Mouse (Mus musculus): ENCODE results near the gene Kcnab1. TPM values are rescaled to one million over a fixed set of nuclear protein-coding genes. Genes with fewer than 3 reads are reported as not detected.
A peak's percentile ranks its signal among the peaks of the same experiment; 100 is the strongest.

Kcnab1 gene
- polyA plus RNA-seq (2015; fragmentation: Nextera tagmentation; extraction: Ambion mirVana): 0.33 and 0.40 TPM in 2 replicates

DNA sequence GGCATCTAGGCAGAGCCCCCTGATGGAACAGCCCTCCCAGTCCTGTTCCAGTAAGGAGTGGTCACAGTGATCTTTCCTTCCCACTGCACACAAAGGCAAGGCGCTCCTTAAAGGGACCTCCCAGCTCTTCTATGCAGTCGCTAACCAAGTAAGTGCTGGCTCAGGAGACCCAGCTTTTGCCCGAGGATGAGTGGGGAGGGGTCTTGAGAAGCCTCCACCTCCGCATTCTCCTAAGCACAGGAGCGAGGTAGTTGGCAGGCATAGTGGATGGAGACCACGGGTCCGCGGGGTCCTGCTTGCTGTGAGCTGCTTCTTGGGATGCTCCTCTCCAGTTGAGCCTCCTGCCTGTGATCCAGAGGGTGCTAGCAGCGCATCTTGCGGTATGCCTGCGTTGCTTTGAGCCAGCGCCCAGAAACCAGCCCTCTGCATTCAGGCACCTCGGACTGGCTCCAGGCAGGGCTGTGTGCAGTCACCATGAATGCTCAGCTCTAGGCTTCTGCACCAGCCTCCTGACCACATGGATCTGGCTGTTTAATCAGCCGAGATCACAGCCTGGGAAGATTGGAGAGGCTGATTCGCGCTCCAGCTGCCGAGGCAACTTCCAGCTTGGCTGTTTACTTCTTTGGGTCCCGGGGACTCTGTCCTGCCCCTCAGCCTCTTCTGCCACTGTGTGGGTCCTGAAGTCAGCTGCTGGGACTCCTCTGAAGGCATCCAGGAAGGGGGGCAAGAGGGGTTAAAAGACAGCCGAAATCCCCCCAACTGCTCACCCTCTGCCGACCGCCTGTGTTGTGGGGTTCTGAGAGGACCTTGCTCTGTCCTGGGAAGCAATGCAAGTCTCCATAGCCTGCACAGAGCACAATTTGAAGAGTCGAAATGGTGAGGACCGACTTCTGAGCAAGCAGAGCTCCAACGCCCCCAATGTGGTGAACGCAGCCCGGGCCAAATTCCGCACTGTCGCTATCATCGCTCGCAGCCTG, at the start of gene Kcnab1:
Gene Kcnab1, plus strand, starts transcription at position 440 of the 977 bp plus-strand sequence.
- H3K4me1 ChIP-seq (replicated peaks): no peaks in the 10 kb centered on the region
- no peak within 1 kb of the TSS for H3K4me3 ChIP-seq (replicated peaks)
- H3K27me3 ChIP-seq: peaks cover 18% of the 10 kb centered on the region
- H3K9me3 ChIP-seq (replicated peaks): no peaks in the 10 kb centered on the region
- WGBS (ENCODE audit: insufficient replicate concordance): 2% methylated on average over 30 of the region's 30 CpGs
- H3K27ac ChIP-seq (replicated peaks): no peak within 1 kb of the TSS
- H3K36me3 ChIP-seq (replicated peaks): no peaks in the 10 kb centered on the region
- peak within 1 kb of the TSS; percentile 20 for H3K4me2 ChIP-seq
- H3K9ac ChIP-seq: no peak within 1 kb of the TSS
- no peak for ATAC-seq (ENCODE audit: insufficient read depth)

DNA sequence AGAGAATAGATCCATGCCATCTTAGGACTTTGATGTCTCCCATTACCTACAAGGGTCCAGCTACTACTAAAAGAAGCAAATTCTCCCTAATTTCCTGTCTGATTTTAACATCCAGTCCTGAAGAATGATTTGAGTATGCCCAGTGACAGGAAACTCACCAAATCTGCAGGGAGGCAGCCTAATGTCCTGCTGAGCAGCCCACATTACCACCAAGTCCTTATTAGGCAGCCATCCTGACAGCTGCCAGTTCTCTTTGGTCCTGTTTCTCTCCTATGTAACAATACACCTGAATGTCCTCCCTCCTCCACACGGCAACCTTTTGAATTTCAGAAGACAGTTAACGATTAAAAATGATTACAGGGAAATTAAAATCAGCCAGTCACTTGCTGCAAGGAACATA, 20.9 kb upstream of the Kcnab1 start:
- Histone ChIP-seq H3K9ac (no peak overlapping the region), H3K36me3 (replicated peaks) (no peaks in the 10 kb centered on the region), H3K9me3 (replicated peaks) (no peaks in the 10 kb centered on the region), H3K4me1 (replicated peaks) (no peaks in the 10 kb centered on the region), H3K27me3 (no peaks in the 10 kb centered on the region), H3K27ac (replicated peaks) (no peak overlapping the region), H3K4me2 (no peak overlapping the region), H3K4me3 (replicated peaks) (no peak overlapping the region)
- 48% methylated on average over 2 of the region's 2 CpGs for WGBS (ENCODE audit: insufficient replicate concordance)
- ATAC-seq (ENCODE audit: insufficient read depth): no peak

DNA sequence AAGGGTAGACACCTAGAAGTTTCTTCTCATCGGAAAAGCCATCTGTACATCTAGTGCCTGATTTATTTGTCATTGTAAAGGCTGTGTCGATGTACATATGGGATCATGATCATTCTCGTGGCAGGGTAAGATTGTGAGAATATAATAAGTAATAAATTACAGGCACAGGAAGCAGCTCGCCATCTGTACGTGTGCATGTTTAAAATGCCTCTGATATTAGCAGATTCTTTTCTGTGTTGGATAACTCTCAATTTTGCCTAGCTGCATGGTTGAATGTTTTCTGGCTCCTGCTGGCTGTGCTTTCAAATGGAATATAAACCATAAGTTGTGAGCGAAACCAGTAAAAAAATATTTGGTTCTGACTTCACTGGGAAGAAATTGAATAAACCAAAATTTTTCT, 5.1 kb upstream of the Kcnab1 start:
- 47% methylated on average over 6 of the region's 6 CpGs for WGBS (ENCODE audit: insufficient replicate concordance)
- no peaks in the 10 kb centered on the region for H3K9me3 ChIP-seq (replicated peaks)
- H3K36me3 ChIP-seq (replicated peaks): no peaks in the 10 kb centered on the region

DNA sequence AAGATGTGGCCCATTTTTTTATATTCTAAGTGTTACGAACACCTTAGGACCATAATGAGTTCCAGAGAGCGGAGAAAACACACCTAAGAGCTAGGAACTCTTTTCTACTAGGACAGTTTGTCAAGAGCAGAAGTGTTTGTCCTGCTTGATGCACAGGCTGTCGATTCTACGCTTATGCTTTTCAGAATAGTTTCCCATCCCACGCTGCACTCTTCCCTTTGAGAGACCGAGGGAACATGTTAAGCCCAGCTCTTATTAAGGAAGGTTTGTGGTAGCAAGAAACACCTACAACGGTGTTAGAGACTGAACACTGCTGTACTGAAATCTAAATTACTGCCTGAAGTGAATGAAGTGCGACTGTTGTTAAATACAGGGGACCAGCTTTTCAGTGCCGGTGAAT, 1.0 kb downstream of the Kcnab1 start:
- no peak overlapping the region for H3K4me3 ChIP-seq (replicated peaks)
- peaks cover 18% of the 10 kb centered on the region for H3K27me3 ChIP-seq
- no peaks in the 10 kb centered on the region for H3K36me3 ChIP-seq (replicated peaks)
- H3K9me3 ChIP-seq (replicated peaks): no peaks in the 10 kb centered on the region
- H3K4me1 ChIP-seq (replicated peaks): no peaks in the 10 kb centered on the region
- H3K9ac ChIP-seq: no peak overlapping the region
- 63% methylated on average over 9 of the region's 9 CpGs for WGBS (ENCODE audit: insufficient replicate concordance)
- no peak for ATAC-seq (ENCODE audit: insufficient read depth)
- H3K4me2 ChIP-seq: no peak overlapping the region
- H3K27ac ChIP-seq (replicated peaks): no peak overlapping the region

More for the DNA sequence above, 5.1 kb upstream of the Kcnab1 start:
- H3K27ac ChIP-seq (replicated peaks): no peak overlapping the region
- ATAC-seq (ENCODE audit: insufficient read depth): no peak
- no peak overlapping the region for H3K4me3 ChIP-seq (replicated peaks)
- no peaks in the 10 kb centered on the region for H3K4me1 ChIP-seq (replicated peaks)
- peaks cover 7% of the 10 kb centered on the region for H3K27me3 ChIP-seq
- H3K4me2 ChIP-seq: no peak overlapping the region
- no peak overlapping the region for H3K9ac ChIP-seq

DNA sequence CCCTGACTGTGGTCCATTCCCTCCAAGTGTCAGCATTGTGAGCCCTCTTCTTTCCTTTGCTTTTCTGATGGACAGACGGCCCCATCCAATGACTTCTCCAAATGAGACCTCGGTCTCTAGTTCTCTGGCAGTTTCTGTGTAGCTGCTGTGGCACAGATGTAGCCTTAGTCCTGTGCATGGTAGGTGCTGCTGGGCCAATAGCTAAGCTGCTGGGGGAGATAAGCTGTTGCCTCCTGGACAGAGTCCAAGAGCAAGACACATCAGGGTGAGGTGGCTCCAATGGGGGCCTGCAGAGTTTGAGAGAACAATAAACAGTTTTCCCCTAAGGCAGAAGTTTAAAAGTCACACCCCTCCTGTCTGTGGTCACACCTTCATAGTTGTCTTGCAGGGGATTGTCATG, 2.0 kb downstream of the Kcnab1 start:
- peaks cover 18% of the 10 kb centered on the region for H3K27me3 ChIP-seq
- ATAC-seq (ENCODE audit: insufficient read depth): no peak
- no peak overlapping the region for H3K4me3 ChIP-seq (replicated peaks)
- WGBS (ENCODE audit: insufficient replicate concordance): 45% methylated on average over 2 of the region's 2 CpGs
- H3K4me2 ChIP-seq: no peak overlapping the region
- H3K27ac ChIP-seq (replicated peaks): no peak overlapping the region
- no peaks in the 10 kb centered on the region for H3K36me3 ChIP-seq (replicated peaks)
- no peaks in the 10 kb centered on the region for H3K4me1 ChIP-seq (replicated peaks)
- no peak overlapping the region for H3K9ac ChIP-seq
- H3K9me3 ChIP-seq (replicated peaks): no peaks in the 10 kb centered on the region

DNA sequence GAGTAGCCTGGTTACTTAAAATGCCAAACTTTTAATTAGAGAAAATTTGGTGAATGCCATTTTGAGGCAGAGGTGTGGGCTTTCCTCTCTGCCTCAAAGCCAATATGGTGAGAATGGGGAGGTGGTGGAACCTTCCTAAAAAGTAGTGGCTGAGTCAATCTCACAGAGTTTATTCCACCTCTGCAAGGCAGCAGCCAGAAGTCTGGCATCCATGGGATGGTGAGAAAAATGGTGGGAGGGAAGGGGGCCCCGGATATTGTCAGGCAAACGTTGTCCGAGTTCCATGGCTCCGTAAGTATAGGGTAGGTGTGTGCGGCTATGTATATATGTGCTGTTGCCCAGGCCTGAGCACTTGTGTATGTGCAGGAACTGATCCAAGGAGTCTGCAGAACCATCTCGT, 6.0 kb downstream of the Kcnab1 start:
- Histone ChIP-seq H3K9me3 (replicated peaks) (no peaks in the 10 kb centered on the region), H3K4me2 (no peak overlapping the region), H3K36me3 (replicated peaks) (no peaks in the 10 kb centered on the region), H3K4me1 (replicated peaks) (no peaks in the 10 kb centered on the region), H3K9ac (no peak overlapping the region), H3K27ac (replicated peaks) (no peak overlapping the region), H3K4me3 (replicated peaks) (no peak overlapping the region), H3K27me3 (0 out of 2 replicates have a peak, but pooled peaks cover under 1% of the 10 kb centered on the region)
- 76% methylated on average over 6 of the region's 6 CpGs for WGBS (ENCODE audit: insufficient replicate concordance)
- ATAC-seq (ENCODE audit: insufficient read depth): no peak

DNA sequence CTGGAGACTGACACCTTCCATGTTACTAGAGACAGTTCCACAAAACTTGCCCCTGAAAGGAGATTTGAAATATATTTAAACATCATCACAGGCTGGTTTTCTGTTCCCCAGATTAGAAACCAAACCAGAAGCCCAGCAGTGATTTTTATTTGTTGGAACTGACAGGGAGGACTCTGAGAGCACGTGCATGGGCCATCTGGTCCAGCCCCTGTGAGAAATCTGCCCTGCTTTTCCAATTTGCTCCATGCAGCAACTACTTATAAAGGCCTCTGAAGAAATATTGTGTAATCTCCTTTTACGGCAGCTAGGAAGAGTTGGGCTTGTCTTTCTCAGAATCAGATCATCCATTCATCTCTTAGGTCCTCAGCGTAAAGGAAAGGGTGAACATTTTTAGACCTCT, 7.8 kb downstream of the Kcnab1 start:
- Histone ChIP-seq H3K36me3 (replicated peaks) (no peaks in the 10 kb centered on the region), H3K4me3 (replicated peaks) (no peak overlapping the region), H3K27ac (replicated peaks) (no peak overlapping the region), H3K4me2 (no peak overlapping the region), H3K9me3 (replicated peaks) (no peaks in the 10 kb centered on the region), H3K9ac (no peak overlapping the region), H3K4me1 (replicated peaks) (no peaks in the 10 kb centered on the region), H3K27me3 (no peaks in the 10 kb centered on the region)
- no peak for ATAC-seq (ENCODE audit: insufficient read depth)
- 59% methylated on average over 3 of the region's 3 CpGs for WGBS (ENCODE audit: insufficient replicate concordance)

DNA sequence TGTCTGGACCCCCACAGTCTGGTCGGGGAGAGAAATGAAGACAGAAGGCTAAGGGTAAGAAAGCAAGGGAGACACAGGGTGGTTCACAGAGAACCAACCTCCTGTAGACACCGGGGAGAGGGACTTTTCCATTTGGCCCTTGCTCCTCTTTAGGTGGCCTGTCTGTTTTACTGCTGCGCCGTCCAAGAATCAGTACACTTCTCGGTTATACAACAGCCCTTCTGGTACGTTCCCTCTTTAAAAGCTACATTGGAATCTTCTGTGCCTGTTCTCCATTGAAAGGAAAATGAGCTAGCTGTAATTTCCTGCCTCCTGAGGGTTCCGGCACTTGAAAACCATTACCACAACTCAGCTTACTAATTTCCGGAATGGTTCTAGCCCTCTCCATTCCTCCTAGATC, 8.2 kb downstream of the Kcnab1 start:
- H3K27ac ChIP-seq (replicated peaks): no peak overlapping the region
- H3K27me3 ChIP-seq: no peaks in the 10 kb centered on the region
- ATAC-seq (ENCODE audit: insufficient read depth): no peak
- no peaks in the 10 kb centered on the region for H3K4me1 ChIP-seq (replicated peaks)
- H3K4me2 ChIP-seq: no peak overlapping the region
- H3K9ac ChIP-seq: no peak overlapping the region
- 65% methylated on average over 8 of the region's 8 CpGs for WGBS (ENCODE audit: insufficient replicate concordance)
- no peaks in the 10 kb centered on the region for H3K36me3 ChIP-seq (replicated peaks)
- H3K4me3 ChIP-seq (replicated peaks): no peak overlapping the region
- H3K9me3 ChIP-seq (replicated peaks): no peaks in the 10 kb centered on the region

DNA sequence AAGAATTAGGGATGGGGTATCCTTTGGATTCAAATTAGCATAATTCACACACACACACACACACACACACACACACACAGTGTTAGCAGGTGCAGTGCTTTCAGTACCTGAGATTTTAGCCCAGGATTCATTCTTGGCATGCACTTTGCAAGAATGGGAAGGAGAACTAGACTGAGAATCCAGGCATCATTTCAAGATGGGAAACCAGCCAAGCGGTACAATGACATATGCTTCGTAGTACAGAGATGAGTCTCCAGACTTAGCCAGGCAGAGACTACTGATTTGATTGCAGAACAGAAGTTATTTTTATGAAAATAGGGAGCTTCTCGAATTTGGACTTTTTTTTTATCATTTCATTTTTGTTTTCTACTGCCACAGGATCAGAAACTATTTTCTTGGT, 15.8 kb downstream of the Kcnab1 start:
- H3K4me1 ChIP-seq (replicated peaks): no peaks in the 10 kb centered on the region
- H3K9ac ChIP-seq: no peak overlapping the region
- H3K27ac ChIP-seq (replicated peaks): no peak overlapping the region
- no peaks in the 10 kb centered on the region for H3K36me3 ChIP-seq (replicated peaks)
- no peak overlapping the region for H3K4me2 ChIP-seq
- no peak overlapping the region for H3K4me3 ChIP-seq (replicated peaks)
- H3K27me3 ChIP-seq: no peaks in the 10 kb centered on the region
- H3K9me3 ChIP-seq (replicated peaks): no peaks in the 10 kb centered on the region
- 50% methylated on average over 3 of the region's 3 CpGs for WGBS (ENCODE audit: insufficient replicate concordance)
- no peak for ATAC-seq (ENCODE audit: insufficient read depth)

DNA sequence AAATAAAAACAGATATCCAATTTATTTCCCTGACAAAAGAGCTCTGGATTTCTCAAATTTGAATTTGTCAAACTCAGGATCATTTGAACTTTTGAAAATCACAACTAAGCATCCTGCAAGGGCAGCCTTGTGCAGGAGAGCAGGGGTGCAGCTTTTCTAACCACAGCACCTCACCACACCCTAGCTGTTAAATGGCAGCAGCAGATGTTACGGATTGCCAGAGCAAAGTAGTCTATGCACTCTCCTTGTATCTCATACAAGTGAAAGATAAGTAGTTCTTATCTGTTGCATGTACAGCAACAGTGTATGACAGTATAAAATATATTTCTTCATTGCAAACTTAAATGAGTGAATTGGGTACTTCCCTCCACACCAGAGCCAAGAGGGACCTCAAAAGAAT, 20.4 kb downstream of the Kcnab1 start:
- no peaks in the 10 kb centered on the region for H3K4me1 ChIP-seq (replicated peaks)
- 57% methylated on average over 1 of the region's 1 CpGs for WGBS (ENCODE audit: insufficient replicate concordance)
- no peak overlapping the region for H3K27ac ChIP-seq (replicated peaks)
- H3K9ac ChIP-seq: no peak overlapping the region
- no peak overlapping the region for H3K4me2 ChIP-seq
- H3K27me3 ChIP-seq: no peaks in the 10 kb centered on the region
- no peak overlapping the region for H3K4me3 ChIP-seq (replicated peaks)
- no peak for ATAC-seq (ENCODE audit: insufficient read depth)
- no peaks in the 10 kb centered on the region for H3K9me3 ChIP-seq (replicated peaks)
- H3K36me3 ChIP-seq (replicated peaks): no peaks in the 10 kb centered on the region

DNA sequence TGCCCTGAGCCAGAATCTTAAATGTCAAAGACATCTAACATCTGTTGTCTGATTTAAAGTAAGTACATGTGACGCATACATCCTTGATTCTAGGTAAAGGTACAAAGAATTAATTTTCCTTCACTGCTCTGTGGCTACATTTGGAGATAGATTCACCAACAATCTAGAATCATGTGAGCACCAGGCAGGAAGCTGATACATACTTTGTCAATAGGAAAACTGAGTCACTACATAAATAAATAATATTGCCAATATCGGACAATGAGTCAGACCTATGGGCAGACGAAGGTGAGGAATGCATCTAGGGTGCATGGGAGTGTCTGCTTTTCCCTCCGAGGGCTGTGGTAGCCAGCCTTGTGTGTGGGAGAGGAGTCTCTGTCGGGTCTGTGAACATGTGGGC, 25.7 kb downstream of the Kcnab1 start:
- H3K36me3 ChIP-seq (replicated peaks): no peaks in the 10 kb centered on the region
- ATAC-seq (ENCODE audit: insufficient read depth): no peak
- H3K9ac ChIP-seq: no peak overlapping the region
- no peaks in the 10 kb centered on the region for H3K27me3 ChIP-seq
- H3K27ac ChIP-seq (replicated peaks): no peak overlapping the region
- H3K4me2 ChIP-seq: no peak overlapping the region
- H3K4me3 ChIP-seq (replicated peaks): no peak overlapping the region
- WGBS (ENCODE audit: insufficient replicate concordance): 58% methylated on average over 5 of the region's 5 CpGs
- no peaks in the 10 kb centered on the region for H3K9me3 ChIP-seq (replicated peaks)
- no peaks in the 10 kb centered on the region for H3K4me1 ChIP-seq (replicated peaks)
